Mouse (Mus musculus) stomach, embryonic 15.5 days (tissue): Measurements from ENCODE around the gene Iqcn. TPM values are rescaled to one million over a fixed set of nuclear protein-coding genes. Genes with fewer than 3 reads are reported as not detected.

ENCODE experiments used
- ATAC-seq: fragments of 200-750 bp; cut with Nextera tagmentation; 2 replicates; pipeline ENCODE4 v1.8.0; 2017; ENCODE audit warnings: low read depth, moderate number of reproducible peaks, moderate TSS enrichment; ENCODE audit not compliant: insufficient read depth, low FRiP score
- H3K27ac ChIP-seq: fragments of 300-500 bp; sonication (generic); 2 replicates; pipeline ENCODE4 v1.5.1; 2015; ENCODE audit warnings: mild to moderate bottlenecking, inconsistent platforms
- H3K27me3 ChIP-seq: fragments of 300-500 bp; sonication (generic); replicated peaks from 2 replicates; pipeline ENCODE4 v1.6.1; 2015; ENCODE audit warnings: inconsistent platforms
- H3K36me3 ChIP-seq: fragments of 300-500 bp; sonication (generic); 2 replicates; pipeline ENCODE4 v1.6.1; 2015; ENCODE audit warnings: inconsistent platforms
- H3K4me1 ChIP-seq: fragments of 300-500 bp; sonication (generic); 2 replicates; pipeline ENCODE4 v1.6.1; 2015; ENCODE audit warnings: inconsistent platforms
- H3K4me2 ChIP-seq: fragments of 300-500 bp; sonication (generic); 2 replicates; pipeline ENCODE4 v1.6.1; 2015; ENCODE audit warnings: mild to moderate bottlenecking, inconsistent platforms
- H3K4me3 ChIP-seq: fragments of 300-500 bp; sonication (generic); replicated peaks from 2 replicates; pipeline ENCODE4 v1.5.1; 2015; ENCODE audit warnings: inconsistent platforms
- H3K9ac ChIP-seq: fragments of 300-500 bp; sonication (generic); 2 replicates; pipeline ENCODE4 v1.6.1; 2015; ENCODE audit warnings: inconsistent platforms
- H3K9me3 ChIP-seq: fragments of 300-500 bp; sonication (generic); 2 replicates; pipeline ENCODE4 v1.6.1; 2016; ENCODE audit warnings: inconsistent platforms
- WGBS: fragments of 180-500 bp; shearing (Covaris S2); methylation state at CpG from one replicate; pipeline ENCODE4 v1.1.7; 2015; 5-methylcytosine and 5-hydroxymethylcytosine counted together
- polyA plus RNA-seq: library from polyadenylated mRNA; unstranded; fragments of >200 nt; fragmentation: Nextera tagmentation; extraction: Ambion mirVana; gene quantifications from 2 replicates; pipeline ENCODE4 v1.2.1, GENCODE M21; 2015

Iqcn gene
- polyA plus RNA-seq, 1 experiment from 2014 or later = not detected

DNA sequence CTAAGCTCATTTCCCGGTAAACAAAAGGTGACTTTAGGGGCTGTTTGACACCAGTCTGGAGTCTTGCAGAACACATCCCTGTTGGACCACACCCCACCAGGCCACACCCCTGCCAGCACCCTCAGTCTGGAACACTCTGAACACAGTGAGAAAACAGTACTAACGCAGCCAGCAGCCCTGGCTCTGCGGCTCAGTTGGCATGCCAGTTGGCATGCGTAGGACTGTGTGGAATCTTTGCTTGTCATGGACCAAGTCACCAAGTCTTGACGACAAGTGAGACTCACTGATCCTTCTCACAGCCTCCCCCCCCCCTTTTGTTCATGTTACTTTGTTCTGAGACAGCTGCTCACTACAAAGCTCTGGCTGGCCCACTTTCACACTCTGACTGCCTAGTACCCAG, 36.2 kb upstream of the Iqcn start:
- Histone ChIP-seq H3K4me3 (no peak overlapping the region), H3K9ac (no peak overlapping the region), H3K4me1 (no peaks in the 10 kb centered on the region), H3K9me3 (no peaks in the 10 kb centered on the region), H3K4me2 (no peak overlapping the region), H3K27me3 (no peaks in the 10 kb centered on the region), H3K36me3 (no peaks in the 10 kb centered on the region), H3K27ac (no peak overlapping the region)
- 62% methylated on average over 5 of the region's 5 CpGs for WGBS
- no peak for ATAC-seq

DNA sequence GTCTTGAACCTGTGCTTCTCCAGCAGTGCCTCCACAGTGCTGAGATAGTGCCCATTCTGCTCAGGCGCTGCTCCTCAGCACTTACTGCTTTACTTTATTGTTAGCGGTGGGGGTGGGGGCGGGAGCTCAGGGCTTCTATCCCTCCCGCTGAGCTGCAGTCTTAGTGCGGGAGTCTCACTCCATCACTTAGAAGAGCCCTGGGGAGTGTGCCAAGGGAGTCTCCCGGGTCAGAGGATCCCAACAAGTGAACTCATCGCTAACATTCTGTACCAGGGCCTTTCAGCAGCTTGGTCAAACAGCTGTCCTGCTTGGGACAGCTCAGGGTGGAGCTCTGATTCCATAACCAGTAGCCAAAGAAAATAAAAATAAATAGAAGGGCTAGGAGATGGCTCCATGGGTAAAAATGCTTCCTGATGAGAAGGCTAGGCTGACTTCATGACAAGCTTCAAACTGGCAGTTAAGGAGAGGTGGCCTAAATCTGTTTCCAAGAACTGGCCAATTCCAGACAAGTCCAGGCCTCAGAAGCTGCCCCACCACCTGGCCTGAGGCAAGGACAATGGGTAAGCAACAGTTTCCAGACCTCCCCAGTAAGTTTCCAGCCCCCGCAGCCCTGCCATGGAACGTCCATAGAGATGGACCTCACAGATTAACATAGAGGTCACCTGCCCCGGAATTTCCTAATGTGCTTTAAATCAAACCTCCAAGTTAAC, 31.5 kb upstream of the Iqcn start:
- no peak for ATAC-seq
- H3K9ac ChIP-seq = no peak overlapping the region
- no peaks in the 10 kb centered on the region for H3K27me3 ChIP-seq
- 0 out of 2 replicates have a peak overlapping the region, but pooled peaks have one; percentile 3 for H3K27ac ChIP-seq
- H3K9me3 ChIP-seq = no peaks in the 10 kb centered on the region
- no peaks in the 10 kb centered on the region for H3K36me3 ChIP-seq
- H3K4me3 ChIP-seq = no peak overlapping the region
- H3K4me2 ChIP-seq = no peak overlapping the region
- WGBS = 62% methylated on average over 10 of the region's 10 CpGs
- peaks cover 20% of the 10 kb centered on the region for H3K4me1 ChIP-seq

DNA sequence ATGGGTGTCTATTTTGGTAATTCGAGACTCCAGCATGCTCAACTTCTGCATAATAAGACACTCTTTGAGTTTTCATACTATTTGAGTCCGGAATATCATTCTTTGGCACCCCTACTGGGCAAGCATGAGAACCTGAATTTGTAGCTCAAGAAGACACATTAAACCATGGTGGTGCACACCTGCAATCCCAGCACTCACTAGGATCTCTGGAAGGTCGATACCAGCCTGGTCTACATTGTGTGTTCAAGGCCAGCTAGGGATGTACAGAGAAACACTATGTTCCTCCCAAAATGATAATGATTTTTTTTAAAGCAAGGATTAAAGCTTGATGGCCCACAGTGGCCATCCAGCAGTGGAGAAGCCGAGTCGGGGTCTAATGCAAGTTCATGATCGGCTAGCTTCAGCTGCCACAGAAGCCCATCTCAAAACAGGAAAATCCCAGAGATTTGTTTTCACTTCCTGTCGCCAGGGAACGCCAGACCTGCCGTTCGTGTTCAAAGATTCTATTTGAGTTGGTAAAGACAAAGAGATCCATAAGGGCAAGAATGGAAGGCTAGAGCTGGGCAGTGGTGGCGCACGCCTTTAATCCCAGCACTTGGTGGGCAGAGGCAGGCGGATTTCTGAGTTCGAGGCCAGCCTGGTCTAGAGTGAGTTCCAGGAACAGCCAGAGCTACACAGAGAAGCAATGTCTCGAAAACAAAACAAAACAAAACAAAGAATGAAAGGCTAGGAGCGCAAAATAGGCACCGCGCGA, 30.8 kb upstream of the Iqcn start:
- peak overlapping the region; percentile 55 for H3K4me2 ChIP-seq
- no peaks in the 10 kb centered on the region; the same call in 1 of the 2 replicates for H3K36me3 ChIP-seq
- peak overlapping the region; percentile 54 for H3K4me3 ChIP-seq
- no peak for ATAC-seq
- H3K27me3 ChIP-seq = no peaks in the 10 kb centered on the region
- H3K27ac ChIP-seq = peak overlapping the region; percentile 64
- H3K9ac ChIP-seq = peak overlapping the region; percentile 27; the same call in 1 of the 2 replicates
- H3K4me1 ChIP-seq = peaks cover 20% of the 10 kb centered on the region
- no peaks in the 10 kb centered on the region for H3K9me3 ChIP-seq
- WGBS = 37% methylated on average over 19 of the region's 19 CpGs

DNA sequence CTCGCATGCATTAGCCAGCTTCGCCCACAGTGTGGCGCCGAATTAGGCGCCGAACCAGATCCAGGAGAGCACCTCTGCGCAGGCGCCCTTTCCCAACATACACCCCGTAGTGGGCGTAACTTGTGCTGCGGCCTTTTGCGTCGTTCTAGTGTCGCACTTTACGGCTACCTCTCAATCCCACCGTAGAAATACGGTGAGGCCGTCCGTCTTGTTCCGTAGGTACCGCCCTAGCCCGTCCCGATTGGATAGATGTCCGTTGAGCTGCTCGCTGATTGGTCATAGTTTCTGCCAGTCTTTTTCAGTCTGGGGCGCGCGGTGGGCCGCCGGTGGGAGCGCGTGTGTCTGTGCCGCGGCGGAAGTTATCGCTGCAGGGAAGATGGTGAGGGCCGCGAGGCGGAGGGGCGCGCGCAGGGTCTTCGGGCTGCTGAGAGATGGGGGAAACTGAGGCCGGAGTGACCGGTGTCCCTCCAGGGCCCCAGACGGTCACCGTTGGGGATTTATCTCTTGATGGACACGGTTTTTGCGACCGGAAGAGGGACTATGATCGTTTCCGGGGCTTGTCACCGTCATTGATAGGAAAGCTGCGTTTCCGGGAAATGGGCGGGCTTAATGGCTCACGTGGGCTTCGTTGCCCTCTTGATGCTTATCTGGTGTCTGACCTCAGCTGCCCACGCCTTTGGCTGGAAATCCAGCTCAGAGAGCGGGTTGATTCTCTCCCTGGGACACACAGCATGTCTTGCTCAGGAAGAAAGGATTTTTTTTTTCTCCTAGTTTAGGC, 30.0 kb upstream of the Iqcn start, which contains the start of gene Lsm4:
TSS of gene Lsm4 (plus strand) at position 170 of the 778 bp plus-strand sequence.
- ATAC-seq = peak; percentile 95
- peaks cover 23% of the 10 kb centered on the region for H3K4me1 ChIP-seq

DNA sequence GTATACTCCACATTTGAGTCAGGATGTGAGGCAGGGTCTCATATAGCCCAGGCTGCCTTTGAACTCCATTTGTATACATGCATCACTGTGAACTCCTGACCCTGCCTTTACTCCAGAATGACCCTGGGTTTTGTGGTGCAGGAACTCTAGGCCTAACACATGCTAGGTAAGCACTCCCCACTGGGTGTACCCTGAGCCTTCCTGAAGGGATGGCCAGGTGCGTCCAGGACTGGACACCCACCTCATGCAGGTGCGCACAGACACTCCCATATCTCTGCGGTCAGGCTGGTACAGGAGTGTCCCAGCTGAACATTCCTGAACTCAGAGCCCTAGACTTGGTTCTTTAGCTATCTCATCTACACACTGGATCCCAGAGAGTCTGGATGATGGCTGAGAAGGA, 29.1 kb upstream of the Iqcn start:
- no peak for ATAC-seq
- peak overlapping the region; percentile 54 for H3K4me3 ChIP-seq
- H3K4me2 ChIP-seq = peak overlapping the region; percentile 65
- H3K27ac ChIP-seq = peak overlapping the region; percentile 90
- peaks cover 23% of the 10 kb centered on the region for H3K4me1 ChIP-seq
- peaks cover 4% of the 10 kb centered on the region for H3K36me3 ChIP-seq
- WGBS = 71% methylated on average over 3 of the region's 3 CpGs
- H3K9me3 ChIP-seq = no peaks in the 10 kb centered on the region
- 0 out of 2 replicates have a peak overlapping the region, but pooled peaks have one; percentile 9 for H3K9ac ChIP-seq
- no peaks in the 10 kb centered on the region for H3K27me3 ChIP-seq

More for the DNA sequence above, 30.0 kb upstream of the Iqcn start, which contains the start of gene Lsm4:
- H3K9me3 ChIP-seq = no peaks in the 10 kb centered on the region
- no peaks in the 10 kb centered on the region for H3K27me3 ChIP-seq
- peak within 1 kb of the TSS; percentile 27; the same call in 1 of the 2 replicates for H3K9ac ChIP-seq
- H3K36me3 ChIP-seq = peaks cover 4% of the 10 kb centered on the region
- peak within 1 kb of the TSS; percentile 90 for H3K27ac ChIP-seq
- under 1% methylated on average over 60 of the region's 60 CpGs for WGBS
- H3K4me2 ChIP-seq = peak within 1 kb of the TSS; percentile 65
- H3K4me3 ChIP-seq = peak within 1 kb of the TSS; percentile 54

DNA sequence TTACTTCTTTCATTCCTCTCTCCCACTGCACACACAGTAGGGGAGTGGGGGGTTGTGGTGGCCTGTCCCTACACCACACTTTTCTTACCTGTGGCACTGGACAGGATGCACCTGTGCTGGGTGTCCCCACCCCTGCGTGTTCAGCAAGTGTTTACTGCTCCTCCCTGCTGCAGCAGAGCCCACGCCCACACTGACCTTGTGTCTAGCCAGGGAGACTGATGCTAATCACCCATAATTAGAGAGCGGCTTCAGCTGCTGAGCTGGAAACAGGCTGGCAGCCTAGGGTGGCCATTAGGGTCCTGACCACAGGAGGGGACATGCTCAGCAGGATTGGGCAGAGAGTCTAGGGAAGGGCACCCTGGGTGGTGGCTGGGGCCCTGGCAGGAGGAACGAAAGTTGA, 28.5 kb upstream of the Iqcn start:
- Histone ChIP-seq H3K27ac (peak overlapping the region; percentile 90), H3K9me3 (no peaks in the 10 kb centered on the region), H3K9ac (no peak overlapping the region), H3K4me3 (no peak overlapping the region), H3K27me3 (no peaks in the 10 kb centered on the region), H3K4me1 (peaks cover 24% of the 10 kb centered on the region), H3K4me2 (peak overlapping the region; percentile 65; the same call in 1 of the 2 replicates), H3K36me3 (peaks cover 4% of the 10 kb centered on the region)
- ATAC-seq = no peak
- whole genome bisulfite sequencing = 67% methylated on average over 4 of the region's 4 CpGs

DNA sequence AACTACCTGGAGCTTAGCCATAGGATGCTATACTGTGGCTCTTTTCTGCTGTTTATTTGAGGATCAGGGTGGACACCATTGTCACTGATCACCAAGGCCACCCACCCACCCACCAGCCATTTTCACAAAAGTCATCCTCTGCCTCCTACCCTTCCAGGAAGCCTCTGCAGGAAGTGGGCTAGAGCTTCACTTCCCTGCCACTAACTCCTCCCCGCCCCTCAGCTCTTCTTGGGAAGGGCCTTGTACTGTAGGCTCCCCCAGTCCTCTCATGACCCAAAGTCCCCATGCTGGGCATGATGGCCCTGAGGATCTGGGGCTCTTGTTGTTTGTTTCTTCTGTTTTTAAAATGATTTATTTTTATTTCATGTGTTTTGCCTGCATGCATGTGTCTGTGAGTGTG, 27.9 kb upstream of the Iqcn start:
- peaks cover 4% of the 10 kb centered on the region for H3K36me3 ChIP-seq
- ATAC-seq = no peak
- H3K27me3 ChIP-seq = no peaks in the 10 kb centered on the region
- no peak overlapping the region for H3K4me2 ChIP-seq
- WGBS = 88% methylated on average over 1 of the region's 1 CpGs
- H3K9ac ChIP-seq = no peak overlapping the region
- H3K4me1 ChIP-seq = peaks cover 29% of the 10 kb centered on the region
- H3K4me3 ChIP-seq = no peak overlapping the region
- no peak overlapping the region for H3K27ac ChIP-seq
- H3K9me3 ChIP-seq = no peaks in the 10 kb centered on the region

DNA sequence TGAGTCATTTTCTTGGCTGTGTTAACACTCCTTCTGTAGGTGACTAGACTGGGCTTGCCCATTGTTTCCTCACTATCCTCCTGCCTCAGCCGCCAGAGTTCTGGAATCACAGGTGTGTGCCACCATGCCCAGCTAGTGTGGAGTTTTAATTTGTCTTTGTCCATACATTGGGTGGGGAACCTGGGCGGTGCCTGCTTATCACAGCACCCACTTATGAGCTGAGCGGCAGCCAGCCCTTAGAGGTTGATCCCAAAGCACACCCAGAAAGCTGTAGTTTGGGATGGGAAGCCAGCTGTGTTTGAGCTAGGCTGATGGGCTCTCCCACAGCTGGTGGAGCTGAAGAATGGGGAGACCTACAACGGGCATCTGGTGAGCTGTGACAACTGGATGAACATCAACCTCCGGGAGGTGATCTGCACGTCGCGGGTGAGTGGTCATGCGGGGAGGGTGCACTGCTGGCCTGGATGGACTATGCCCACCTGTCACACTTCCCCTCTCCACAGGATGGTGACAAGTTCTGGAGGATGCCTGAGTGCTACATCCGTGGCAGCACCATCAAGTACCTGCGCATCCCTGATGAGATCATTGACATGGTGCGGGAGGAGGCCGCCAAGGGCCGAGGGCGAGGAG, 25.7 kb upstream of the Iqcn start:
- no peak overlapping the region for H3K9ac ChIP-seq
- H3K27ac ChIP-seq = no peak overlapping the region
- peaks cover 38% of the 10 kb centered on the region for H3K4me1 ChIP-seq
- no peak overlapping the region for H3K4me2 ChIP-seq
- no peaks in the 10 kb centered on the region for H3K9me3 ChIP-seq
- peaks cover 4% of the 10 kb centered on the region for H3K36me3 ChIP-seq
- WGBS = 94% methylated on average over 15 of the region's 15 CpGs
- no peak overlapping the region for H3K4me3 ChIP-seq
- ATAC-seq = no peak
- H3K27me3 ChIP-seq = no peaks in the 10 kb centered on the region

DNA sequence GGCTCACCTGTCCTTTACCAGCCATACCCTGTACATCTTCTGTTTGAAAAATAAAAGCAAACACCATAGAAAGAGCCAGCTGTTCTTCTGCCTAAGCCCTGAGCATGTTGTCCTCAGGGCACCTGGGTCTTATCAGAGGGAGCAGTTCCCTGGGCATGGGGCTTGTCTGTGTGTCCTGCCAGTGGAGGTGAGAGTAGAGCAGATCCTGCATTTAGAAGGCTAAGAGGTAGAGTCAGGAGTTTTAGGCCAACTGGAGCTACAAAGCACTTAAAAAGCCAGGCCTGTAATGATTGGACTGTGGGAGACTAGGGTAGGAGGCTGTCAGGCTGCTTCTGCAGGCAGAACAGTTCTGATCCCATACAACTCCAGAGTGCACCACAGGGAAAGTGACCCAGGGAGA, 24.6 kb upstream of the Iqcn start:
- Histone ChIP-seq H3K4me1 (peaks cover 38% of the 10 kb centered on the region), H3K4me2 (no peak overlapping the region), H3K9me3 (no peaks in the 10 kb centered on the region), H3K9ac (no peak overlapping the region), H3K36me3 (peaks cover 4% of the 10 kb centered on the region), H3K4me3 (no peak overlapping the region), H3K27me3 (no peaks in the 10 kb centered on the region), H3K27ac (0 out of 2 replicates have a peak overlapping the region, but pooled peaks have one; percentile 53)
- ATAC-seq = no peak

DNA sequence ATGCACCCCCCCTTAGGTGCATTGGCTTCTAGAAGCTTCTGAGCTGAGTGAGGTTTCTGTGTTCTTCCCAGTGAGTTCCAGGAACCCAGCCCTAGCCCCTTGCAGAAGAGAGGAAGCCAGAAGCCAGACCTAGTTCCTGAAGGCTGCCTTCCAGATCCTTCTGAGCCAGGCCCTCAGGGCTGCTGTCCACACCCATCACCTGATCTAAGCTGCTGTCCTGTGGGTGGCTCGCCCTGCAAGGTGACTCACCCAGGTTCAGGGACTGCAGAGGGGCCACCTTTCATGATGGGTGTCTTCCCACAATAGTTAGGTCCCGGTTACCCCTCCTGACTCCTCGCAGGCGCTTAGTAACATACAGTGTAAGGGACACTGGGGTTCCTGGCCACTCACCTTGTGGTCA, 23.9 kb upstream of the Iqcn start:
- Histone ChIP-seq H3K4me2 (no peak overlapping the region), H3K4me3 (no peak overlapping the region), H3K9me3 (no peaks in the 10 kb centered on the region), H3K36me3 (peaks cover 4% of the 10 kb centered on the region), H3K9ac (no peak overlapping the region), H3K4me1 (peaks cover 32% of the 10 kb centered on the region), H3K27me3 (no peaks in the 10 kb centered on the region), H3K27ac (peak overlapping the region; percentile 53)
- ATAC-seq = no peak
- WGBS = 85% methylated on average over 4 of the region's 4 CpGs

DNA sequence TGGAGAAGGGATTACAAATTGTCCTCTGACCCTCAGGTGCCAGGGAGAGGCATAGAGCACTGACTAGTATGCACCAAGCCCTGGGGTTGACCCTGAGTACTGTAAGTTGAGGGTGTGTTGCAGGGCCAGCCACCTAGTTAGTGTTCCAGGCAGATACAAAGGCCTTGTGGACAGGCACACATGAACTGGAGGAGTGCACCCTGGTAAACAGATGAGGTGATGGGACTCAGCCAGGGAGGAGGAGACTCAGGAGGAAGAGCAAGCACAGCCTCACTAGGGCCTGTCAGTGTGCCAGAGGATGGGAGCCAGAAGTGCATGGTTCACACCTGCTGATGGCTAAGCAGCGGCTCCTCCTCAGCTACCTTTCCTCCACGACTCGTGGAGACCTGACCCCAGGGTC, 23.2 kb upstream of the Iqcn start:
- peak overlapping the region; percentile 53; the same call in 1 of the 2 replicates for H3K27ac ChIP-seq
- peaks cover 4% of the 10 kb centered on the region for H3K36me3 ChIP-seq
- no peak overlapping the region for H3K4me3 ChIP-seq
- no peak overlapping the region for H3K9ac ChIP-seq
- 63% methylated on average over 3 of the region's 3 CpGs for WGBS
- H3K27me3 ChIP-seq = no peaks in the 10 kb centered on the region
- ATAC-seq = 0 out of 2 replicates have a peak, but pooled peaks have one; percentile 5
- H3K4me1 ChIP-seq = peaks cover 26% of the 10 kb centered on the region
- no peaks in the 10 kb centered on the region for H3K9me3 ChIP-seq
- no peak overlapping the region for H3K4me2 ChIP-seq
